Mouse (Mus musculus) forebrain, embryonic 15.5 days (tissue): ENCODE data around the gene Dagla. TPM values are rescaled to one million over a fixed set of nuclear protein-coding genes. Genes with fewer than 3 reads are reported as not detected.

Experiments
- ATAC-seq: fragments of 200-750 bp; cut with Nextera tagmentation; replicated peaks from 2 replicates; pipeline ENCODE4 v1.8.0; 2017; ENCODE audit warnings: mild to moderate bottlenecking, moderate TSS enrichment, moderate library complexity
- H3K27ac ChIP-seq: fragments of 300-500 bp; sonication (generic); replicated peaks from 2 replicates; pipeline ENCODE4 v1.5.1; 2015; ENCODE audit warnings: mild to moderate bottlenecking, inconsistent platforms
- H3K27me3 ChIP-seq: fragments of 300-500 bp; sonication (generic); 2 replicates; pipeline ENCODE4 v1.6.1; 2015; ENCODE audit warnings: inconsistent platforms
- H3K36me3 ChIP-seq: fragments of 300-500 bp; sonication (generic); 2 replicates; pipeline ENCODE4 v1.6.1; 2015; ENCODE audit warnings: mild to moderate bottlenecking, inconsistent platforms
- H3K4me1 ChIP-seq: fragments of 300-500 bp; sonication (generic); 2 replicates; pipeline ENCODE4 v1.6.1; 2015; ENCODE audit warnings: inconsistent platforms
- H3K4me2 ChIP-seq: fragments of 300-500 bp; sonication (generic); replicated peaks from 2 replicates; pipeline ENCODE4 v1.6.1; 2015; ENCODE audit warnings: mild to moderate bottlenecking, inconsistent platforms
- H3K4me3 ChIP-seq: fragments of 300-500 bp; sonication (generic); 2 replicates; pipeline ENCODE4 v1.5.1; 2015; ENCODE audit warnings: mild to moderate bottlenecking, inconsistent platforms
- H3K9ac ChIP-seq: fragments of 300-500 bp; sonication (generic); replicated peaks from 2 replicates; pipeline ENCODE4 v1.6.1; 2015; ENCODE audit warnings: mild to moderate bottlenecking, inconsistent platforms
- H3K9me3 ChIP-seq: fragments of 300-500 bp; sonication (generic); 2 replicates; pipeline ENCODE4 v1.6.1; 2016; ENCODE audit warnings: inconsistent platforms
- whole genome bisulfite sequencing: fragments of 180-500 bp; shearing (Covaris S2); methylation state at CpG from one replicate; pipeline ENCODE4 v1.1.7; 2015; ENCODE audit warnings: mixed read lengths; 5-methylcytosine and 5-hydroxymethylcytosine counted together
- polyA plus RNA-seq: library from polyadenylated mRNA; unstranded; fragments of >200 nt; fragmentation: Nextera tagmentation; extraction: Ambion mirVana; gene quantifications from 2 replicates; pipeline ENCODE4 v1.2.1, GENCODE M21; 2015

Gene Dagla
- polyA plus RNA-seq, 1 experiment from 2014 or later: 6.7 TPM

DNA sequence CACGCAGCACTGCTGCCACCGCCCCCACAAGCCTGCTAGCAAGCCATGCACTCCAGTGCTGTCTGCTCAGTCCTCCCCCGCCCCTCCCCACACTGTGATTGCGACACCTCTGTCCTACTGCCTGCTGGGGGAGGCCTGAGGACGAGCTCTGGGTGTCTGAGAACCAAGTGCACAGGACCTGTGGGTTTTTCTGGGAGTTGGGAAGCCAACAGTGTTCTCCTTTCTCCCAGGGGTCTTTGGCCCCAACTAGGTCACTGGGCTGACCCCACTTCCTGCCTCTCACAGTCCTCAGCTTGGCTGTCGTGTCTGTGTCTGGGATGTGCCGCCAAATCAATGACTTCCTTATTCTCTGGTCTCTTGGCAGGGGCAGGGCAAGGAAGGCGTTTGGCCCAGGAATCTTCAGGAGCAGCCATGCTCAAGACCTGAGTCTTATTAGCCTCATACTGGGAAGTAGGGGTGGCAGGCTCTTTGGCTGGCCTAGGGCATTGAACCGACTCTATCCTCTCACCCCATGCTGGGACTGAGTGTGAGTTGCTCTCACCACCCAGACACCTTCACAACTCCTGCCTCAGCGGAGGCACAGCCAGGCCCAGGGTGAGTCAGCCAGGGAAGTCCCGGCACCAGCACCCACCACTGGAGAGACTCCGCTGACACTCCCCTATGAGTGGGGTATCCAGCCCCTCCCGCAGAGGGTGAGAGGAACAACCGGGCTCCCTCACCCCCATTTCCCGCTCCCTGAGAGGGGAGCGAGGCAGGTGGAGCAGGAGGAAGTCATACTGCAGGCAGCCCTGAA, 14.3 kb downstream of the Dagla start:
- H3K27me3 ChIP-seq: no peaks in the 10 kb centered on the region
- WGBS: 78% methylated on average over 16 of the region's 16 CpGs

DNA sequence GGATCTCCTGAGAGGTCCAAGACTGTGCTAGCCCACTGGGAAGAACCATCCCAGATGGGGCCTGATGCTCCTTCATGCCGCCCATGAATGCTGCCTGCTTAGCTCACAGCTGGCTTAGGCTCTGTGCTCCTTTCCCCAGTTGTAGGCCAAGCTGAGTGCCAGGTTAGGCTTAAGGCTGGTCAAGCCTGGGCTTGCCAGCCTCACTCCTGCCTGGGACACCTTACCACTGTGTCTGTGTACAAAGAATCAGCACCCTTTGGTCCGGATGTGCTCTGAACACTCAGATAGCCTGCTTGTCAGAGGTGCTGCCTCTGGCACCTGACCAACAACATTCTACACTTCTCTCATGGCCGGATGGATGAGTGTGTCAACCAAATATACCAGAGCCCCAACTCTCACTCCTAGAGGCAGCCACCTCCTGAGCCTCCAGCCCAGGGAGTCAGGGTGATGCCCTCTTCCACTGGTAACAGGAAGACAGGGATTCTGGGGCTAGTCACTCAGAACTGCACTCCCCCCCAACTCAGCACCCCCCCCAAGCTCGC, 15.0 kb downstream of the Dagla start:
- H3K9me3 ChIP-seq: no peaks in the 10 kb centered on the region
- no peaks in the 10 kb centered on the region for H3K27me3 ChIP-seq
- H3K4me1 ChIP-seq: peaks cover 12% of the 10 kb centered on the region
- H3K4me3 ChIP-seq: no peak overlapping the region
- 86% methylated on average over 4 of the region's 4 CpGs for WGBS
- H3K36me3 ChIP-seq: no peaks in the 10 kb centered on the region
- ATAC-seq: no peak
- H3K9ac ChIP-seq: no peak overlapping the region
- no peak overlapping the region for H3K27ac ChIP-seq
- no peak overlapping the region for H3K4me2 ChIP-seq

More for the DNA sequence above, 14.3 kb downstream of the Dagla start:
- no peaks in the 10 kb centered on the region for H3K9me3 ChIP-seq
- H3K4me1 ChIP-seq: peaks cover 18% of the 10 kb centered on the region
- no peak; the same call in 1 of the 2 replicates for ATAC-seq
- H3K36me3 ChIP-seq: no peaks in the 10 kb centered on the region
- H3K27ac ChIP-seq: no peak overlapping the region
- no peak overlapping the region for H3K4me3 ChIP-seq
- H3K9ac ChIP-seq: no peak overlapping the region
- H3K4me2 ChIP-seq: no peak overlapping the region

DNA sequence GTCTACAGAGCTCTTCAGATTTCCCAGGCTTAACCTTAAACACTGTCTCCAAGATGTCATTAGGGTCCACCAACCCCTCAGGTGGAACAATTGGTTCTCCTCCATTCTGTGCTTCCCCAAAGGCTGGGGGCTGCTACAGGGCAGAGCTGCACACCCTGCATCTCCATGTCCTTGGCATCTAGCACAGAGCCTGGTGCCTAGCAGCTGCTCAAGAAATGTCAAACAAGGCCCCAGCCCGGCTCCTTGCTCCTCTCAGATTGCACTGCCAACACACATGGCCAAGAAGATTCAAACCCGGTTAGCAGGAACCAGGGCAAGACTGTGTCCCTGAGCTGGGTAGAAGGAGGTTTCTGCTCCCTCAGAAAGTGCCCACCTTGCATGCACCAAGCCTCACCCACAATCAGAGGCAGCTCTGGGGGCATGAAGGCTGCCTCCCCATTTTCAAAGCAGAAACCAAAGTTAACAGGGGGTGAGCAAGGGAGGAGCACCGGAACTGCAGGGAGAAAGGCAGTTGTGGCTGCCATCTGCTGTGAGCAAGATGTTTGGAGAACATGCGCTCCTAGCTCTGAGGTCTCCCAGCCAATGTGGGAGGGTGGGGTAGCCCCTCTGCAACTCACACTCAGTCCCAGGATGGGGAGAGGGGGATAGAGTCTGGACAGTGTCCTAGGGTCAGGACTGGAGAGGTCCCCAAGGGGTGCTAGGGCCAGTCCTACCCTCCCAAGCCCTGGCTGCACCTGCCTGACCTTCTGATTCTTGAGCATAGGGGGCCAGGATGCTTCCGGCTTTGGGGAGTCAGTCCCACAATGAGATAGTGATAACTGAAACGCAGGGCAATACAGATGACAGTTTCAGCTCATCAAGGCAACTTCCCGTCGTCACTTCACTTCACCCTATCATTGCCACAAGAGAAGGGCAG, 16.3 kb downstream of the Dagla start:
- Histone ChIP-seq H3K27me3 (no peaks in the 10 kb centered on the region), H3K4me3 (no peak overlapping the region), H3K36me3 (no peaks in the 10 kb centered on the region), H3K9ac (no peak overlapping the region), H3K4me1 (peaks cover 6% of the 10 kb centered on the region; the same call in 1 of the 2 replicates), H3K27ac (no peak overlapping the region), H3K4me2 (no peak overlapping the region), H3K9me3 (no peaks in the 10 kb centered on the region)
- 82% methylated on average over 8 of the region's 8 CpGs for WGBS
- no peak for ATAC-seq

DNA sequence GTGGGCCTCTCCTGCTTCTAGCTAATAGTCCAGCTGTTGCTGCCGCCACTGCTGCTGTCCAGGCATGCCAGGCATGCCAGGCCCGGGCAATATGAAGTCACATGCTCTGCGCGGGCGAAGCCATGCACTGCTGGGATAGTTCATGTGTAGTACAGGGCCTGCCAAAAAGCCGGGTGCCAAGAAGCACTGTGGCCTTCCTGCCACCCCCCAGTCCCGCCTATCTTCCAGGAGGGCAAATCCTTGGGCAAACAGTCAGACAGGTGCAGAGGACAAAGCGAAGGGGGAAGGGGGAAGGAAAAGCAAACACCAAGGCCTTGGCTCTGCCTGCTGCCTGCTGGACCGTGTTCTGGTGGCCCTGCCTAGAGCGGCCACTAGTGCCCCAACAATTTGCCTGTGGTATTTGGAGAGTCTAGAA, 18.2 kb downstream of the Dagla start:
- no peak for ATAC-seq
- H3K9ac ChIP-seq: no peak overlapping the region
- no peaks in the 10 kb centered on the region for H3K9me3 ChIP-seq
- 83% methylated on average over 10 of the region's 10 CpGs for WGBS
- no peaks in the 10 kb centered on the region for H3K27me3 ChIP-seq
- H3K4me1 ChIP-seq: peaks cover 6% of the 10 kb centered on the region; the same call in 1 of the 2 replicates
- H3K36me3 ChIP-seq: no peaks in the 10 kb centered on the region
- no peak overlapping the region for H3K4me2 ChIP-seq
- H3K4me3 ChIP-seq: no peak overlapping the region
- no peak overlapping the region for H3K27ac ChIP-seq

DNA sequence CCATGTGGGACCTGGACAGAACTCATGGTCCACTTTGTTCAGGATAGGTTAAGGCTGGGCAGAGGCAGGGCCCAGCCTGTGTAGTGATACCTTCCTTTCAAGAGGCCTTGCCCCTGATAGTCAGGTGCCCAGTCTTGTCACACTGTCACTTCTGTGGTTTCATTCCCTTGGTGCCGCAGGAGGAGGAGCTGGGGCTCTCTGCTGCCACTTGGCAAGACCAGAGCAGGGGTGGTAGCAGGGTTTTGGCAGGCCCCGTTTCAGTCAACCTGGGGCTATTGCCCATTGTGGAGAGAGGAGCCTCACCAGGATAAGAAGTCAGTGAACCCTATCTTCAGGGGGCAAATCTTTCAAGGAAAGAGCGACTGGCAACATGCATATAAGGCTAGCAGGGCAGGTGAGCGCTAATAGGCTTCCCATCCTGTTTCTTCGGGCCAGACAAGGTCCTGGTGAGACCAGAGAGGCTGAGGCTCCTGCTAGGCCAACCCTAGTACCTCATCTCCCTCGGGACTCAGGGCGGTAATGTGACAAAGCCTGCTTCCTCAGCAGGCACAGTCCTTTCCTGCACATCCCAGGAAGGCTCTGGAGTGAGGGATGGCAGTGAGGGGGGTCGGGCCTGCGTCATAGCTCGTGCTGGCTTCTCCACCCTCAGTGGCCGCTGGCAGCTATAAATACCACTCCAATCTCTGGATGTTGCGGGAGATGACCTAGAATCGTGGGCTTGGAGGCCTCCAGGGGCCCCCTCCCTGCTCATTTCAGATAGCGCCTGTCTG, 23.7 kb downstream of the Dagla start:
- H3K27me3 ChIP-seq: no peaks in the 10 kb centered on the region
- ATAC-seq: no peak
- H3K4me3 ChIP-seq: no peak overlapping the region
- no peak overlapping the region for H3K9ac ChIP-seq
- H3K4me2 ChIP-seq: no peak overlapping the region
- H3K9me3 ChIP-seq: no peaks in the 10 kb centered on the region
- H3K4me1 ChIP-seq: peaks cover 33% of the 10 kb centered on the region
- no peaks in the 10 kb centered on the region for H3K36me3 ChIP-seq
- 77% methylated on average over 14 of the region's 14 CpGs for WGBS
- no peak overlapping the region for H3K27ac ChIP-seq

- 90% methylated on average over 9 of the region's 9 CpGs for WGBS
- H3K4me3 ChIP-seq: no peak overlapping the region
- no peaks in the 10 kb centered on the region for H3K9me3 ChIP-seq
- H3K9ac ChIP-seq: no peak overlapping the region
- H3K36me3 ChIP-seq: no peaks in the 10 kb centered on the region
- no peak overlapping the region for H3K4me2 ChIP-seq
- H3K27ac ChIP-seq: no peak overlapping the region
- no peak for ATAC-seq
- H3K4me1 ChIP-seq: peaks cover 36% of the 10 kb centered on the region
- H3K27me3 ChIP-seq: no peaks in the 10 kb centered on the region
These were observed 25.0 kb downstream of the Dagla start for GRCm38 (mm10) chr19:10279668-10280067.

DNA sequence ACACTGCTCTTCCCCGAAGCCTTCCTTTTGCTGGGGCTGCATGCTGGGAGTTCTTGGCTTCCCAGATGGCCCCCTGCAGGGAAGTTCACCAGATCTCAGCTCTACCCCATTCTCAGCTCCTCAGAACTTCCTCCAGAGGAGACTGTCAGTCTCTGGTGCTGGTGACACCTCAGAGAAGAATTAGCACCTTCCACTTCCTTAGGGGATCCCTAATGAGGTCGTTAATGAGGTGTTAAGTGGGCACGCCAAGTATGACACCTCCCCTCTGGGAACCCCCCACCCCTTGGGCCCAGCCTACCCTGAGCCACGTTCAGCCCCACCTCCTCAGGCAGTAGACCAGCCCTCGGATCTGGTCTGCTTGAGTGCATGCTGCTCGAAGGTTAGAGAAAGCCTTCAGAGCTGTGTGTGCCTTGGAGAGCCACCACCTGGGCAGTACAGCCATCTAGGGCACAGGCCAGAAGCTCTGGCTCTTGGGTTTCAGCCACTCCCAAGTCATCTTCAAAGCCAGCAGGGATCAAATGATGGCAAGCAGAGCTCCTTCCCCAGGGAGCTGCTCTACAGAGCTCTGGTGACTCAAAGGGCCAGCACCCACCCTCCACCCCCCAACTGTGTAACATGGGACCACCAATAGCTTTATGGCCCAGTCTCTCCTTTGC, 25.9 kb downstream of the Dagla start:
- H3K9me3 ChIP-seq: no peaks in the 10 kb centered on the region
- WGBS: 19% methylated on average over 6 of the region's 6 CpGs
- no peak overlapping the region for H3K4me3 ChIP-seq
- H3K36me3 ChIP-seq: no peaks in the 10 kb centered on the region
- H3K27ac ChIP-seq: no peak overlapping the region
- ATAC-seq: peak; percentile 62
- H3K9ac ChIP-seq: no peak overlapping the region
- no peak overlapping the region for H3K4me2 ChIP-seq
- H3K27me3 ChIP-seq: no peaks in the 10 kb centered on the region
- H3K4me1 ChIP-seq: peaks cover 38% of the 10 kb centered on the region

- ATAC-seq: no peak; the same call in 1 of the 2 replicates
- Histone ChIP-seq H3K27ac (peak overlapping the region; percentile 58), H3K4me3 (no peak overlapping the region), H3K27me3 (no peaks in the 10 kb centered on the region), H3K36me3 (no peaks in the 10 kb centered on the region), H3K9ac (0 out of 2 replicates have a peak overlapping the region, but pooled peaks have one; percentile 7), H3K4me1 (peaks cover 46% of the 10 kb centered on the region), H3K4me2 (0 out of 2 replicates have a peak overlapping the region, but pooled peaks have one; percentile 6), H3K9me3 (no peaks in the 10 kb centered on the region)
- 18% methylated on average over 5 of the region's 5 CpGs for WGBS
These were observed 26.9 kb downstream of the Dagla start for GRCm38 (mm10) chr19:10277759-10278158.

- H3K27me3 ChIP-seq: no peaks in the 10 kb centered on the region
- peaks cover 50% of the 10 kb centered on the region for H3K4me1 ChIP-seq
- H3K27ac ChIP-seq: peak overlapping the region; percentile 58
- no peaks in the 10 kb centered on the region for H3K9me3 ChIP-seq
- peak overlapping the region; percentile 7; the same call in 1 of the 2 replicates for H3K9ac ChIP-seq
- peak; percentile 52 for ATAC-seq
- WGBS: 2% methylated on average over 17 of the region's 17 CpGs
- H3K4me2 ChIP-seq: peak overlapping the region; percentile 6; the same call in 1 of the 2 replicates
- H3K36me3 ChIP-seq: no peaks in the 10 kb centered on the region
- H3K4me3 ChIP-seq: no peak overlapping the region
These were observed 27.3 kb downstream of the Dagla start for GRCm38 (mm10) chr19:10277331-10277730.

GRCm38 (mm10) chr19:10276483-10277144, 28.1 kb downstream of the Dagla start:
- peak overlapping the region; percentile 58; the same call in 1 of the 2 replicates for H3K27ac ChIP-seq
- WGBS: 55% methylated on average over 12 of the region's 12 CpGs

More at GRCm38 (mm10) chr19:10276483-10277144, 28.1 kb downstream of the Dagla start:
- 0 out of 2 replicates have a peak, but pooled peaks have one; percentile 7 for ATAC-seq
- Histone ChIP-seq H3K4me3 (no peak overlapping the region), H3K9ac (no peak overlapping the region; the same call in 1 of the 2 replicates), H3K27me3 (no peaks in the 10 kb centered on the region), H3K4me2 (no peak overlapping the region), H3K36me3 (no peaks in the 10 kb centered on the region), H3K9me3 (no peaks in the 10 kb centered on the region), H3K4me1 (peaks cover 51% of the 10 kb centered on the region)
